Mouse (Mus musculus): ENCODE measurements at regions not wholly inside any gene's neighbourhood (a gene's known extent, or its start where the extent isn't known, plus 50 kb on each side); places are given as distances from the start of the nearest gene placed in this dataset.
A peak's percentile ranks its signal among the peaks of the same experiment; 100 is the strongest.
"Not testable (repeated sequence)": the region's sequence is repeated elsewhere in the genome, so short reads cannot be mapped to it uniquely, and the experiment has no call there.

DNA sequence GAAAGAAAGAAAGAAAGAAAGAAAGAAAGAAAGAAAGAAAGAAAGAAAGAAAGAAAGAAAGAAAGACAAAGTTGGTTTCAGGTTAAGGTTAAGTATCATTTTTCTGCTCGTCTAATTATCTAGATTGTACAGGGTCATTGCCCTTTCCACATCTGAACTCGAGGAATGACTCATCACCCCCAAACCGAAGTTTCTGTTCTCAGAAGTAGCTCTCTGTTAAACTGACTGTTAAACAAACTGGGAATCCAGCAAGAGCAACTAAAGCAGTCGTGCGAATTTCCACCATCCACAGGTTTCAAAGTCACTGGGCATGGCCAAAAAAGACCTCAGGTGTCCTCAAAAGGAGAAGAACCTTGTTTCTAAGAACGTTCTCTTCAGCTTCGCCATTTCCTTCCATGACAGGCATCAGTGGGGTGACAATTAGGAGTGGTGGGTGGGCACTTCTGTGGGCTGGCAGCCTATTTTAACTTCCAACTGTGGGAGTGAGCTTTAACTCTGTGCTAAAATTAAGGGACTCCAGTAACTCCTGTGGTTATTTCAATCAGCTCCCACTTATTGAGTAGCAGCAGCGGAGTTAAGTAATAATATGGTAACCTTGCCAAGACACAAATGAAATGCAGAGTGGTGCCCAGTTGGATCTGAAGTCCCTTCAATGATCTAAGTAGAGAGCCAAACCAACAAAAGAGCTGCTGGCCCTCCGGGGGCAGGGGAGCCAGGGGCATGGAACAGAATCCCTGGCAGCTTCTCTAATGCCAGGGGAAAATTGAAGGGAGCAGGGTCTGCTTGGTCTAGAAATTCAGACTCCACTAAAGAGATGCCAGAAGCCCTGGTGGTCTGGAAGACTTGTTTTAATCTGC, 470.5 kb upstream of the Smim15 start:
- no peak overlapping the region for H3K4me3 ChIP-seq
- no peak overlapping the region for H3K4me2 ChIP-seq
- H3K27ac ChIP-seq = no peak overlapping the region
- WGBS = 81% methylated on average over 9 of the region's 9 CpGs
- no peaks in the 10 kb centered on the region; the same call in 1 of the 2 replicates for H3K27me3 ChIP-seq (replicated peaks)
- H3K36me3 ChIP-seq (replicated peaks) = no peaks in the 10 kb centered on the region
- no peak overlapping the region for H3K9ac ChIP-seq
- no peaks in the 10 kb centered on the region for H3K4me1 ChIP-seq
- no peak for ATAC-seq (replicated peaks)
- H3K9me3 ChIP-seq = no peaks in the 10 kb centered on the region

- H3K4me1 ChIP-seq = no peaks in the 10 kb centered on the region
- H3K27me3 ChIP-seq (replicated peaks) = no peaks in the 10 kb centered on the region; the same call in 1 of the 2 replicates
- no peak overlapping the region for H3K27ac ChIP-seq
- no peaks in the 10 kb centered on the region for H3K9me3 ChIP-seq
- H3K4me3 ChIP-seq = no peak overlapping the region
- H3K36me3 ChIP-seq (replicated peaks) = no peaks in the 10 kb centered on the region
- ATAC-seq (replicated peaks) = no peak
- 87% methylated on average over 10 of the region's 10 CpGs for WGBS
- H3K4me2 ChIP-seq = no peak overlapping the region
- no peak overlapping the region for H3K9ac ChIP-seq
Observed at GRCm38 (mm10) chr13:107571539-107571938, 472.7 kb upstream of the Smim15 start.

- no peak overlapping the region for H3K4me3 ChIP-seq
- WGBS = 87% methylated on average over 2 of the region's 2 CpGs
Observed at GRCm38 (mm10) chr13:107569477-107569876, 474.8 kb upstream of the Smim15 start.

DNA sequence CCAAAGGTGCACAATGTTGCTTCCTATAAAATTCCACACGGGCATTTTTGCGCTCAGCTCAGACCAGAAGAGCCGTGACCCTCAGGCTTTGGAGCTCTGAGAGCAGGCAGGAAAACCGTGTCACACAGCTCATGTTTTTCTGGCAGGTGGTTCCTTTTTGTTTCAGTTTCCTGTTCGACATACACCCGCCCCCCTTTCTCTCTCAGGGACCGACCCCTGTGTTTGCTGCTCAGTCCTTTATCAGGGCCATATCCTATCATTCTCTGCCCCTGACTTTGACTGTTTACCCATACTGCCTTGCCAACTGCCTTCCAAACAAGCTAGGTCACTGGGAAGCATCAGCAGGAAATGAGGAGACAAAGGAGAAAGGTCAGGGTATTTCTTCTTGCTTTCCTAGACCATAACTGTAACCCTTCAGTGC, 475.5 kb upstream of the Smim15 start:
- H3K4me1 ChIP-seq = no peaks in the 10 kb centered on the region
- no peaks in the 10 kb centered on the region for H3K9me3 ChIP-seq
- no peak overlapping the region for H3K27ac ChIP-seq
- no peaks in the 10 kb centered on the region for H3K27me3 ChIP-seq (replicated peaks)
- WGBS = 82% methylated on average over 7 of the region's 7 CpGs
- H3K36me3 ChIP-seq (replicated peaks) = no peaks in the 10 kb centered on the region
- H3K4me3 ChIP-seq = no peak overlapping the region
- ATAC-seq (replicated peaks) = no peak
- H3K9ac ChIP-seq = no peak overlapping the region
- no peak overlapping the region for H3K4me2 ChIP-seq

More at GRCm38 (mm10) chr13:107569477-107569876, 474.8 kb upstream of the Smim15 start:
- H3K27me3 ChIP-seq (replicated peaks) = no peaks in the 10 kb centered on the region; the same call in 1 of the 2 replicates
- H3K36me3 ChIP-seq (replicated peaks) = no peaks in the 10 kb centered on the region
- H3K9ac ChIP-seq = no peak overlapping the region
- no peak for ATAC-seq (replicated peaks)
- H3K4me2 ChIP-seq = no peak overlapping the region
- H3K4me1 ChIP-seq = no peaks in the 10 kb centered on the region
- no peaks in the 10 kb centered on the region for H3K9me3 ChIP-seq
- H3K27ac ChIP-seq = no peak overlapping the region

DNA sequence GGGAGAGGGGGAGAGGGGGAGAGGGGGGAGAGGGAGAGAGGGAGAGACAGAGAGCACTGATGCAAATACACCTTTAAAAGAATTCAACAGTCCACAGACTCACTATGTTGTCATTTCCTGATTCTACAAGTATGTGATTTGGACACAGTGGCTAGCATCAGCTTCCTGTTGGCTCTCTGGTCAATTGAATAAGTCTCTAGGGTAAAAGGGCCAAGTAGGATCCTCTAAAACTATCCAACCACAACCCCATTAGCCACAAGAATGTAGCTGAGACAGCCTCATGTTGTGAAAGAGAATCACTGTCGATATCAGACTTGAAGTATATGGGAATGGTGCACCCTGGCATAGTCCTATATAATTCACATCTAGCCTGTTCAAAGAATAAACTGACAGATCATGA, 481.8 kb upstream of the Smim15 start:
- Histone ChIP-seq H3K36me3 (replicated peaks) (no peaks in the 10 kb centered on the region), H3K9ac (no peak overlapping the region), H3K4me2 (no peak overlapping the region), H3K9me3 (no peaks in the 10 kb centered on the region), H3K4me1 (0 out of 2 replicates have a peak, but pooled peaks cover 3% of the 10 kb centered on the region), H3K4me3 (no peak overlapping the region), H3K27me3 (replicated peaks) (no peaks in the 10 kb centered on the region), H3K27ac (no peak overlapping the region)
- no peak for ATAC-seq (replicated peaks)
- 85% methylated on average over 1 of the region's 1 CpGs for WGBS

- 0 out of 2 replicates have a peak, but pooled peaks cover 3% of the 10 kb centered on the region for H3K4me1 ChIP-seq
- 67% methylated on average over 2 of the region's 2 CpGs for WGBS
- no peaks in the 10 kb centered on the region for H3K36me3 ChIP-seq (replicated peaks)
- H3K27ac ChIP-seq = no peak overlapping the region
- no peak for ATAC-seq (replicated peaks)
- no peak overlapping the region for H3K4me2 ChIP-seq
- H3K4me3 ChIP-seq = no peak overlapping the region
- no peaks in the 10 kb centered on the region for H3K9me3 ChIP-seq
- H3K27me3 ChIP-seq (replicated peaks) = no peaks in the 10 kb centered on the region
- no peak overlapping the region for H3K9ac ChIP-seq
Observed at GRCm38 (mm10) chr13:107561529-107561928, 482.7 kb upstream of the Smim15 start.

DNA sequence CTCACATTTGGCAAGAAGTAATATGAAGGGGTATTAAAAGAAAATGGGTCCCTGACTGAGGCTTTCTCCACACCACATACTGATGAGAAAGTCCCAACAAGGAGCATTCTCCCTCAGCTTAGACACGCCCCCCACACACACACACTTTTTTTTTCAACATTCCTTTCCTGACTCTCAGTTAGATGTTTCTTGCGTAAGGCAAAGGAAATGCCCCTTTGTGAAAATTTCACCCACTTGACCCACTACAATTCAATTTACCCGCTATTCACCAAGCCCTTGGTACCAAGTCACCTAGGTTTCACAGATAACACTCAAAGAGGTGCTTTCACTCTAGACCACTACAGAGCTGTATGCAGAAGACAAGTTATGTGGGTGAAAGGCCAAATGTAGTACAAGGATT, 488.3 kb upstream of the Smim15 start:
- Histone ChIP-seq H3K4me1 (no peaks in the 10 kb centered on the region), H3K9ac (no peak overlapping the region), H3K9me3 (no peaks in the 10 kb centered on the region), H3K27ac (no peak overlapping the region), H3K27me3 (replicated peaks) (no peaks in the 10 kb centered on the region), H3K4me2 (no peak overlapping the region), H3K4me3 (no peak overlapping the region), H3K36me3 (replicated peaks) (no peaks in the 10 kb centered on the region)
- 81% methylated on average over 3 of the region's 3 CpGs for WGBS
- ATAC-seq (replicated peaks) = no peak

DNA sequence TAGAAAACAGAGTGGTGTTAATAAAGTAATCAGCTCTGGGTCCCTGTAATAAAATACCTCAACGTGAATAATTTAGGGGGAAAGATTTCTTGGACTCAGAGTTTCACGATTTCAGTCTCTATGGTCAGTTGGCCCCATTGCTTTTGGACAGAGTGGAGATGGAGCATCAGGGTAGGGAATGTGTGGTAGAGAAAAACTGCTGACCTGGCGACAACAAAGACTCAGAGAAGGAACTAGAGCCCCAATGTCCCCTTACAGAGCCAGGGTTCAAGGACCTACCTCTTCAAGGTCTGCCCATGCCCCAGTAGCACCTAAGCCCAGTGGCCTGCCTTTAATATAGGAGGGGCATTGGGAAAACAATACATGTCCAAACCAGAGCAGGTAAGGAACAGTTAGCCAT, 490.2 kb upstream of the Smim15 start:
- Histone ChIP-seq H3K9me3 (no peaks in the 10 kb centered on the region), H3K9ac (no peak overlapping the region), H3K4me2 (no peak overlapping the region), H3K27me3 (replicated peaks) (no peaks in the 10 kb centered on the region), H3K27ac (no peak overlapping the region), H3K4me1 (no peaks in the 10 kb centered on the region), H3K4me3 (no peak overlapping the region), H3K36me3 (replicated peaks) (no peaks in the 10 kb centered on the region)
- WGBS = 89% methylated on average over 3 of the region's 3 CpGs
- ATAC-seq (replicated peaks) = no peak

DNA sequence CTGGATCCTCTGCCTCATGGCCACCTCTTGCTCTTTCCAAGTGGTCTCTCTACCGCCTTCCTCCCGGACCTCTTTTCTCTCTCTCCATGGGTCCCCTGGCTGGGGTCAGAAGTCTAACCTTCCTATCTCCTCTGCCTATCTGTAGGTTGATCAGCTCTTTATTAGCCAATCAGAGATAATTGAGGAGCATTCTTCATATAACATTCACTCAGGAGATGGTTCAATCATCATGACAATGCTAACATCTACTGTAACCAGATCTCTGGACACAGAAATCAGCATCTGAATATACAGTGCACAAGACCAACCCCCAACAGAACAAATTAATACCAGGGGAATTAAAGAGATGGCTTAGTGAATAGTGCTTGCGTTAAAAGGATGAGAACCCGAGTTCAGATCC, 492.1 kb upstream of the Smim15 start:
- 92% methylated on average over 4 of the region's 4 CpGs for WGBS
- no peaks in the 10 kb centered on the region for H3K27me3 ChIP-seq (replicated peaks)
- no peaks in the 10 kb centered on the region for H3K36me3 ChIP-seq (replicated peaks)
- no peak overlapping the region for H3K27ac ChIP-seq
- no peak for ATAC-seq (replicated peaks)
- no peak overlapping the region for H3K4me3 ChIP-seq
- H3K9ac ChIP-seq = no peak overlapping the region
- no peak overlapping the region for H3K4me2 ChIP-seq
- no peaks in the 10 kb centered on the region for H3K9me3 ChIP-seq
- no peaks in the 10 kb centered on the region for H3K4me1 ChIP-seq

DNA sequence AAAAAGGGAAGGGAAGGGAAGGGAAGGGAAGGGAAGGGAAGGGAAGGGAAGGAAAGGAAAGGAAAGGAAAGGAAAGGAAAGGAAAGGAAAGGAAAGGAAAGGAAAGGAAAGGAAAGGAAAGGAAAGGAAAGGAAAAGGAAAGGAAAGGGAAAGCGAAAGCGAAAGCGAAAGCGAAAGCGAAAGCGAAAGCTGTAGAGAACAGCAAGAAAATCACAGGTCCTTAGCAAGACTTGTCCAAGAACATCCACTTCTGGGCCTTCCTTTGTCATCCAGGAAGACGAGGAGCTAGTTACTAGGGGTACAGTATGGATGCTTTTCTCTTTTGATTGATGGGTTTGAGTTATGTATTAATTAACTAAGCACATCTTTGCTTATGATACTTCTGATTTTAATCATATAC, 494.3 kb upstream of the Smim15 start:
- not testable (repeated sequence) for ATAC-seq (replicated peaks); H3K27ac ChIP-seq

DNA sequence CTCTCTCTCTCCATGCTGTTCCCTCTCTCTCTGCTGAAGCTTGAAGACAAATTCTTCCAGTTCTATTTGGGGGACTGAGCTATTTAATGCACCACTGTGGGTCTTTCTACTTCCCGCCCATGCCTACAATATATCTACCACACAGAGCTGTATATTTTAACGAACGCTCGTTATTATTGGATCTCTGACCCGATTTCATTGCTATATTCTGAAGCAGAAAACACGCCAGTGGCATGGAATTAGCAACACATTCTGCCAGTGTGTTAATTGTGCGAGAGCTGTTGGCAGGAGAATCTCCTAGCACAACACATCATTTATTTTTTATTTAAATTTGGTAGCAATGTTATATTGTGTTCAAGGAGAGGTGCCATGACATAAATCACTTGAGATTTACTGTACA, 497.2 kb upstream of the Smim15 start:
- H3K9me3 ChIP-seq = no peaks in the 10 kb centered on the region
- peak overlapping the region; percentile 67 for H3K27ac ChIP-seq
- no peak overlapping the region for H3K4me2 ChIP-seq
- ATAC-seq (replicated peaks) = no peak
- no peak overlapping the region for H3K4me3 ChIP-seq
- no peaks in the 10 kb centered on the region for H3K36me3 ChIP-seq (replicated peaks)
- H3K27me3 ChIP-seq (replicated peaks) = no peaks in the 10 kb centered on the region
- H3K9ac ChIP-seq = no peak overlapping the region
- 64% methylated on average over 7 of the region's 7 CpGs for WGBS
- peaks cover 16% of the 10 kb centered on the region for H3K4me1 ChIP-seq

More for the DNA sequence above, 494.3 kb upstream of the Smim15 start:
- H3K4me3 ChIP-seq; H3K9ac ChIP-seq; H3K27me3 ChIP-seq (replicated peaks); H3K9me3 ChIP-seq; H3K36me3 ChIP-seq (replicated peaks); H3K4me2 ChIP-seq: not testable (repeated sequence)
- WGBS = 95% methylated on average over 7 of the region's 7 CpGs
- peaks cover 12% of the 10 kb centered on the region for H3K4me1 ChIP-seq

DNA sequence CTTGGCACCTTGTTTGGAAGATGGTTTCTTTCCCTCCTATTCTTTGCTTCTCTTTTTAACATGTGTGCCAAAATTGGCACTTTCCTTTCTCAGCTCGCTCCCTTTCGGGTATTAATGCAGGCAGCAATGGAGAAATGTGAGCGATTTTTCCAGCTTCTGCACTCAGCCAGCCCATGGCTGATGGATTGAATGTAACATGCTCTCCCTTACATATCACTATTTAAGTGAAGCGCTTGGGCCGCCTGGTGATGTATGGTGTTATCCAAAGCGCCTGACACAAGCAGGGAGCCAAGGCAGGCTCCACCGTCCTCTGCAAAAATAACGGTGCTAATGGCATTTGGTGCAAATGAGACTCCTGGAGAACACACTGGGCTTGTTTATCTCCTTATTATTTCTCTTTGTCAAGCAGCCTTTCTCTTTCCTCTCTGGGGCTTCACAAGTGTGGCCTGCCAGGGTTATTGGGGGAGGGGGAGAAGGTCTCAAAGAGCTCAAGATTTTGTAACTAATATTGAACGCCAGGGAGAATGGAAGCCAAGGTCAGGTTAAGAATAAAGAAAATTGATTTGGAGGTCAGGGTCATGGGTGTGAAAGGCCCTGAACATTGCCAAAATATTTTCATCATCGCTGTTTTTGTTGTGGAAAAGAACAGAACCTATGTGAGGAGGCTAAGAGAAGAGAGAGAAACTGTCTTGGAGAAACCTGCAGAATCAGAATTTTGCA, 497.9 kb upstream of the Smim15 start:
- H3K4me2 ChIP-seq = peak overlapping the region; percentile 10; the same call in 1 of the 2 replicates
- no peaks in the 10 kb centered on the region for H3K9me3 ChIP-seq
- H3K27me3 ChIP-seq (replicated peaks) = no peaks in the 10 kb centered on the region
- H3K9ac ChIP-seq = no peak overlapping the region
- H3K4me1 ChIP-seq = peaks cover 23% of the 10 kb centered on the region
- no peaks in the 10 kb centered on the region for H3K36me3 ChIP-seq (replicated peaks)
- H3K27ac ChIP-seq = peak overlapping the region; percentile 67
- 52% methylated on average over 10 of the region's 10 CpGs for WGBS
- ATAC-seq (replicated peaks) = no peak
- H3K4me3 ChIP-seq = no peak overlapping the region
